Mouse (Mus musculus) myocyte (in vitro differentiated cells): ENCODE results near the gene Pxmp4. TPM values are rescaled to one million over a fixed set of nuclear protein-coding genes. Genes with fewer than 3 reads are reported as not detected.

ENCODE experiments used
- H3K27me3 ChIP-seq: one replicate; pipeline ENCODE4 v1.6.1; 2011; ENCODE audit not compliant: control insufficient read depth, insufficient read depth, insufficient read length
- H3K36me3 ChIP-seq: one replicate; pipeline ENCODE4 v1.6.1; 2011; ENCODE audit not compliant: control insufficient read depth, insufficient read depth
- H3K4me2 ChIP-seq: one replicate; pipeline ENCODE4 v1.6.1; 2011; ENCODE audit warnings: low read depth, control low read depth
- H3K4me3 ChIP-seq: one replicate; pipeline ENCODE4 v1.5.1; 2011; ENCODE audit warnings: mild to moderate bottlenecking, control low read depth, moderate library complexity
- H3K79me2 ChIP-seq: one replicate; pipeline ENCODE4 v1.6.1; 2011; ENCODE audit not compliant: control insufficient read depth, insufficient read depth
- H3ac ChIP-seq: one replicate; pipeline ENCODE4 v1.6.1; 2011; ENCODE audit not compliant: control insufficient read depth, insufficient read length
- CEBPB ChIP-seq: IDR thresholded peaks from 2 replicates; pipeline ENCODE4 v1.6.1; 2011; ENCODE audit warnings: mild to moderate bottlenecking, moderate library complexity; ENCODE audit not compliant: poor library complexity, insufficient read depth, severe bottlenecking
- E2F4 ChIP-seq: IDR thresholded peaks from one replicate; pipeline ENCODE4 v1.6.1; 2011; ENCODE audit warnings: mild to moderate bottlenecking, control low read depth, moderate library complexity; ENCODE audit not compliant: insufficient read depth
- MAX ChIP-seq: IDR thresholded peaks from one replicate; pipeline ENCODE4 v1.6.1; 2011; ENCODE audit warnings: low read depth, mild to moderate bottlenecking, control low read depth
- MYOD1 ChIP-seq, 3 experiments: IDR thresholded peaks; one replicate each; pipeline ENCODE4 v1.6.1; 2011; ENCODE audit warnings: control low read depth in 2 of 3, low read depth in 2 of 3, mild to moderate bottlenecking in 2 of 3, moderate library complexity in 1 of 3; ENCODE audit not compliant: insufficient read length in 2 of 3, control insufficient read depth in 1 of 3
- MYOG ChIP-seq, 3 experiments: IDR thresholded peaks; one replicate each; pipeline ENCODE4 v1.6.1; 2011; ENCODE audit warnings: control low read depth in 2 of 3, low read depth in 2 of 3, mild to moderate bottlenecking in 2 of 3; ENCODE audit not compliant: insufficient read length in 2 of 3, control insufficient read depth in 1 of 3, insufficient read depth in 1 of 3
- POLR2A ChIP-seq: IDR thresholded peaks from one replicate; pipeline ENCODE4 v1.6.1; 2011; ENCODE audit warnings: low read depth, mild to moderate bottlenecking, control low read depth, moderate library complexity; ENCODE audit not compliant: insufficient read length
- POLR2AphosphoS2 ChIP-seq: IDR thresholded peaks from one replicate; pipeline ENCODE4 v1.6.1; 2011; ENCODE audit warnings: low read depth, control low read depth; ENCODE audit not compliant: insufficient read length
- REST ChIP-seq: IDR thresholded peaks from one replicate; pipeline ENCODE4 v1.6.1; 2011; ENCODE audit warnings: mild to moderate bottlenecking, control low read depth, moderate library complexity; ENCODE audit not compliant: insufficient read depth, insufficient read length
- SRF ChIP-seq: IDR thresholded peaks from one replicate; pipeline ENCODE4 v1.6.1; 2011; ENCODE audit warnings: low read depth; ENCODE audit not compliant: control insufficient read depth, insufficient read length
- TCF12 ChIP-seq: IDR thresholded peaks from one replicate; pipeline ENCODE4 v1.6.1; 2011; ENCODE audit warnings: mild to moderate bottlenecking, control low read depth; ENCODE audit not compliant: poor library complexity, insufficient read depth, severe bottlenecking
- TCF3 ChIP-seq: IDR thresholded peaks from one replicate; pipeline ENCODE4 v1.6.1; 2011; ENCODE audit warnings: low read depth, control low read depth; ENCODE audit not compliant: insufficient read length
- USF1 ChIP-seq: IDR thresholded peaks from one replicate; pipeline ENCODE4 v1.6.1; 2011; ENCODE audit warnings: low read depth, mild to moderate bottlenecking, control low read depth, moderate library complexity
- polyA plus RNA-seq: library from polyadenylated mRNA; unstranded; fragments of >200 nt; fragmentation: generic; extraction: Trizol; gene quantifications from one replicate; pipeline ENCODE4 v1.2.1, GENCODE M21; 2012; ENCODE audit warnings: missing spikeins

Gene Pxmp4
- polyA plus RNA-seq, 1 experiment: 12.5 TPM

GRCm38 (mm10) chr2:154597399-154597798 lies 6.1 kb downstream of the Pxmp4 start:
- no peaks in the 10 kb centered on the region for H3K27me3 ChIP-seq
- no peak overlapping the region for H3K4me2 ChIP-seq
- H3K79me2 ChIP-seq: no peaks in the 10 kb centered on the region
- TF ChIP-seq POLR2A: no peak
- TF ChIP-seq MAX: no peak
- no peak for TF ChIP-seq POLR2AphosphoS2
- no peak for TF ChIP-seq SRF
- H3K36me3 ChIP-seq: no peaks in the 10 kb centered on the region
- no peak overlapping the region for H3K4me3 ChIP-seq
- no peak overlapping the region for H3ac ChIP-seq

- no peak overlapping the region for H3ac ChIP-seq
- no peak for TF ChIP-seq REST
- TF ChIP-seq MYOG (IDR thresholded peaks at IDR 0.05; ENCODE audit: control insufficient read depth in 1 of 3, insufficient read depth in 1 of 3, insufficient read length in 2 of 3, low read depth in 2 of 3): peak in 1 of 3 experiments; percentile 71
- TF ChIP-seq POLR2AphosphoS2: no peak
- TF ChIP-seq MYOD1 (IDR thresholded peaks at IDR 0.05; ENCODE audit: control insufficient read depth in 1 of 3, insufficient read length in 2 of 3, low read depth in 2 of 3): peak in 2 of 3 experiments; percentile 37 to 47
- TF ChIP-seq TCF3: no peak
- TF ChIP-seq SRF: no peak
- no peak for TF ChIP-seq MAX
- TF ChIP-seq POLR2A: no peak
- TF ChIP-seq TCF12: no peak
- TF ChIP-seq E2F4: no peak
- peak; percentile 58 for TF ChIP-seq USF1
- TF ChIP-seq CEBPB: no peak
- no peaks in the 10 kb centered on the region for H3K79me2 ChIP-seq
- no peak overlapping the region for H3K4me3 ChIP-seq
- no peaks in the 10 kb centered on the region for H3K27me3 ChIP-seq
- no peak overlapping the region for H3K4me2 ChIP-seq
- H3K36me3 ChIP-seq: no peaks in the 10 kb centered on the region
Measured at GRCm38 (mm10) chr2:154595775-154596174, 7.7 kb downstream of the Pxmp4 start.

GRCm38 (mm10) chr2:154593025-154593424 lies 10.5 kb downstream of the Pxmp4 start:
- Histone ChIP-seq H3K4me3 (no peak overlapping the region), H3K79me2 (no peaks in the 10 kb centered on the region), H3K27me3 (peaks cover under 1% of the 10 kb centered on the region), H3K4me2 (no peak overlapping the region), H3ac (no peak overlapping the region), H3K36me3 (no peaks in the 10 kb centered on the region)
- TF ChIP-seq POLR2A (no peak), E2F4 (no peak)

- TF ChIP-seq CEBPB (no peak), POLR2A (no peak), MYOG (IDR thresholded peaks at IDR 0.05; ENCODE audit: control insufficient read depth in 1 of 3, insufficient read depth in 1 of 3, insufficient read length in 2 of 3, low read depth in 2 of 3) (no peak), TCF12 (no peak), MAX (no peak), MYOD1 (IDR thresholded peaks at IDR 0.05; ENCODE audit: control insufficient read depth in 1 of 3, insufficient read length in 2 of 3, low read depth in 2 of 3) (no peak)
- Histone ChIP-seq H3ac (no peak overlapping the region), H3K27me3 (peaks cover 6% of the 10 kb centered on the region), H3K36me3 (no peaks in the 10 kb centered on the region), H3K79me2 (no peaks in the 10 kb centered on the region), H3K4me3 (no peak overlapping the region), H3K4me2 (no peak overlapping the region)
Measured at GRCm38 (mm10) chr2:154591239-154591638, 12.3 kb downstream of the Pxmp4 start.

- Histone ChIP-seq H3K36me3 (no peaks in the 10 kb centered on the region), H3K4me3 (no peak overlapping the region), H3K79me2 (no peaks in the 10 kb centered on the region), H3K4me2 (no peak overlapping the region), H3ac (no peak overlapping the region), H3K27me3 (peaks cover 6% of the 10 kb centered on the region)
- TF ChIP-seq MAX (no peak), CEBPB (no peak), POLR2AphosphoS2 (no peak), POLR2A (no peak), E2F4 (no peak), MYOD1 (IDR thresholded peaks at IDR 0.05; ENCODE audit: control insufficient read depth in 1 of 3, insufficient read length in 2 of 3, low read depth in 2 of 3) (no peak), TCF12 (no peak), REST (no peak), SRF (no peak), TCF3 (no peak), USF1 (no peak), MYOG (IDR thresholded peaks at IDR 0.05; ENCODE audit: control insufficient read depth in 1 of 3, insufficient read depth in 1 of 3, insufficient read length in 2 of 3, low read depth in 2 of 3) (no peak)
Measured at GRCm38 (mm10) chr2:154589051-154589450, 14.5 kb downstream of the Pxmp4 start.
